Mouse (Mus musculus) forebrain, embryonic 11.5 days (tissue): ENCODE results near the gene Irf2bpl. TPM values are rescaled to one million over a fixed set of nuclear protein-coding genes. Genes with fewer than 3 reads are reported as not detected.

Source experiments
- ATAC-seq: fragments of 200-750 bp; cut with Nextera tagmentation; replicated peaks from 2 replicates; pipeline ENCODE4 v1.8.0; 2017; ENCODE audit warnings: moderate TSS enrichment; ENCODE audit not compliant: low FRiP score
- DNase-seq: peaks from one replicate; pipeline ENCODE4 v3.0.0-alpha.2; 2017; ENCODE audit warnings: low spot score
- H3K27ac ChIP-seq: fragments of 300-500 bp; sonication (generic); 2 replicates; pipeline ENCODE4 v1.5.1; 2014; ENCODE audit warnings: low read depth, low read length
- H3K27me3 ChIP-seq: fragments of 300-500 bp; sonication (generic); 2 replicates; pipeline ENCODE4 v1.6.1; 2014; ENCODE audit warnings: mild to moderate bottlenecking, low read length, mixed read lengths; ENCODE audit not compliant: control insufficient read depth, insufficient read depth
- H3K36me3 ChIP-seq: fragments of 300-500 bp; sonication (generic); 2 replicates; pipeline ENCODE4 v1.6.1; 2014; ENCODE audit warnings: mild to moderate bottlenecking, low read length, moderate library complexity, mixed read lengths; ENCODE audit not compliant: control insufficient read depth, insufficient read depth
- H3K4me1 ChIP-seq: fragments of 300-500 bp; sonication (generic); replicated peaks from 2 replicates; pipeline ENCODE4 v1.6.1; 2014; ENCODE audit warnings: low read length, mixed read lengths; ENCODE audit not compliant: control insufficient read depth, insufficient read depth
- H3K4me2 ChIP-seq: fragments of 300-500 bp; sonication (generic); 2 replicates; pipeline ENCODE4 v1.6.1; 2014; ENCODE audit warnings: low read depth, mild to moderate bottlenecking, low read length, moderate library complexity, mixed read lengths; ENCODE audit not compliant: severe bottlenecking
- H3K4me3 ChIP-seq: fragments of 300-500 bp; sonication (generic); 2 replicates; pipeline ENCODE4 v1.5.1; 2014; ENCODE audit warnings: low read depth, low read length
- H3K9ac ChIP-seq: fragments of 300-500 bp; sonication (generic); 2 replicates; pipeline ENCODE4 v1.6.1; 2014; ENCODE audit warnings: low read length
- H3K9me3 ChIP-seq: fragments of 300-500 bp; sonication (generic); 2 replicates; pipeline ENCODE4 v1.6.1; 2016; ENCODE audit warnings: low read length, mixed read lengths; ENCODE audit not compliant: control insufficient read depth
- WGBS: fragments of 180-500 bp; shearing (Covaris S2); extraction: QIAGEN DNeasy Blood & Tissue Kit; methylation state at CpG from one replicate; pipeline ENCODE4 v1.1.7; 2014; 5-methylcytosine and 5-hydroxymethylcytosine counted together
- polyA plus RNA-seq: library from polyadenylated mRNA; unstranded; fragments of >200 nt; fragmentation: Nextera tagmentation; extraction: Ambion mirVana; gene quantifications from 2 replicates; pipeline ENCODE4 v1.2.1, GENCODE M21; 2014

Gene Irf2bpl
- polyA plus RNA-seq, 1 experiment from 2014 or later = 40.3 TPM

GRCm38 (mm10) chr12:86832551-86833182 is 51.9 kb downstream of the Irf2bpl start:
- WGBS = 63% methylated on average over 11 of the region's 11 CpGs
- ATAC-seq (no peak; the same call in 1 of the 2 replicates), DNase-seq (no peak)
- Histone ChIP-seq H3K4me1 (peaks cover 23% of the 10 kb centered on the region), H3K9ac (peak overlapping the region; percentile 58; the same call in 1 of the 2 replicates), H3K9me3 (no peaks in the 10 kb centered on the region), H3K27me3 (no peaks in the 10 kb centered on the region; the same call in 1 of the 2 replicates), H3K4me3 (no peak overlapping the region), H3K4me2 (peak overlapping the region; percentile 47; the same call in 1 of the 2 replicates), H3K27ac (no peak overlapping the region), H3K36me3 (no peaks in the 10 kb centered on the region)

- no peaks in the 10 kb centered on the region for H3K9me3 ChIP-seq
- no peaks in the 10 kb centered on the region; the same call in 1 of the 2 replicates for H3K27me3 ChIP-seq
- H3K36me3 ChIP-seq = no peaks in the 10 kb centered on the region
- WGBS = 26% methylated on average over 32 of the region's 32 CpGs
- ATAC-seq (peak; percentile 71), DNase-seq (peak; percentile 84)
- H3K4me1 ChIP-seq = peaks cover 23% of the 10 kb centered on the region
- peak overlapping the region; percentile 58 for H3K9ac ChIP-seq
- no peak overlapping the region for H3K4me3 ChIP-seq
- no peak overlapping the region; the same call in 1 of the 2 replicates for H3K27ac ChIP-seq
- H3K4me2 ChIP-seq = peak overlapping the region; percentile 47; the same call in 1 of the 2 replicates
These were observed 52.7 kb downstream of the Irf2bpl start for GRCm38 (mm10) chr12:86831591-86832550.

Other genes starting within 250 kb of the Irf2bpl start
- gene Vash1, start 206.1 kb downstream of the Irf2bpl start, polyA plus RNA-seq = 23.5 and 25.5 TPM in 2 replicates
- gene Angel1, start 158.3 kb downstream of the Irf2bpl start, polyA plus RNA-seq = 14.9 and 15.7 TPM in 2 replicates
- gene Lrrc74a, start 150.4 kb downstream of the Irf2bpl start, polyA plus RNA-seq = not detected in 2 replicates
- gene Cipc, start 62.2 kb upstream of the Irf2bpl start, polyA plus RNA-seq = 46.5 and 48.7 TPM in 2 replicates
- gene Zdhhc22, start 105.6 kb upstream of the Irf2bpl start, polyA plus RNA-seq = 0.15 and 0.17 TPM in 2 replicates
- gene Tmem63c, start 136.5 kb upstream of the Irf2bpl start, polyA plus RNA-seq = 0.25 and 0.32 TPM in 2 replicates
- 0.49 and 0.84 TPM in 2 replicates for gene Ngb, start 217.7 kb upstream of the Irf2bpl start, polyA plus RNA-seq